Mouse (Mus musculus) monocyte, adult 2 months (primary cell): Measurements from ENCODE around the gene Zar1l.
"Not testable (repeated sequence)": the region's sequence is repeated elsewhere in the genome, so short reads cannot be mapped to it uniquely, and the experiment has no call there.

Source experiments
- DNase-seq, 2 experiments: peaks; one replicate each; pipeline ENCODE4 v3.0.0; 2022; ENCODE audit warnings: low spot score in 2 of 2, low read depth in 1 of 2

The Zar1l gene

GRCm38 (mm10) chr5:150518064-150518463 lies at the start of gene Zar1l:
Gene Zar1l (minus strand): TSS chr5:150518164.
- DNase-seq = no peak

DNA sequence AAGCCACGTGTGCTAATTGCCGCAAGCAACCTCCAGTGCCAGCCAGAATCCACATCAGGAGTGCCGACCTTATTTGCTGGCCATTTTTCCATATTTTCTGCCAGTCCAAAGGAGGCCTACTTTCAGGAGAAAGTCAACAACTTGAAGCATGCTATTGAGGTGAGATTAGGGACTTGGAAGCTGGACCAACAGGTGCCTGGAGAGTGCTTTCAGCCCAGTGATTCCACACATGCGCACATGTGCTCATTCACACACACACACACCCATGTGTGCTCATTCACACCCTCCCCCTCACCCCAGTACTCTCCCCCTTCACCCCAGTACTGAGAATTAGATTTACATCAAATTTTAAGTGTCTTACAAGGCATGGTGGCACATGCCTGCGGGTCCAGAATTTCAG lies 49.0 kb upstream of the Zar1l start:
- no peak for DNase-seq

- DNase-seq = no peak
Observed at GRCm38 (mm10) chr5:150566226-150566625, 48.3 kb upstream of the Zar1l start.

DNA sequence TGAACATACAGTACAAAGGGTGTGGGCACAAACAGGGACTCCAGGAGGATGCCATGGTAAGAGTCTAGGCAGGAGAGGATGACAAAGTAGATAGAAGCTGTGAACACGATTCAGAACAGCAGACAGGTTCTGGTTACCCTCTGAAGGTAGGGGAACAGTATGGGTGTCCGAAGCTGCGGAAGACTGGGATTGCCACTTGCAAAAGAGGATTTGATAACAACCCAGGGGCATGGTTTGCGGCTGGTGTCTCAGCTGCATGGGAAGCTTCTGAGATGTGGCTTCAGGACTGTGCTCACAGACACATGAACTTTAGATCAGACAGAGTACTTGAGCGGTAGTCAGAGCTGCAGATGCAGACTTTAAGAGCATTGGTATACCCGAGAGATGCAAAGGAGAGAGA lies 46.5 kb upstream of the Zar1l start:
- DNase-seq = no peak

GRCm38 (mm10) chr5:150561783-150562182 lies 43.8 kb upstream of the Zar1l start:
- no peak for DNase-seq

GRCm38 (mm10) chr5:150561376-150561775 lies 43.4 kb upstream of the Zar1l start:
- DNase-seq = no peak

DNA sequence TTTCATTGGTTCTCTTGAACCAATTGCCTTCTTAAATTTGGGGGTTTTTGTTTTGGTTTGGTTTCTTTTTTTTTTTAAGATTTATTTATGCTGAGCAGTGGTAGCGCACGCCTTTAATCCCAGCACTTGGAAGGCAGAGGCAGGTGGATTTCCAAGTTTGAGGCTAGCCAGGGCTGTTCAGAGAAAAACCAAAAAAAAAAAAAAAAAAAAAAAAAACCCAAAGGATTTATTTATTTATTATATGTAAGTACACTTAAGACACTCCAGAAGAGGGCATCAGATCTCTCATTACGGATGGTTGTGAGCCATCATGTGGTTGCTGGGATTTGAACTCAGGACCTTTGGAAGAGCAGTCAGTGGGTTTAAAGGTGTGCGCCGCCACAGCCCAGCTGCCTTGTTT lies 42.9 kb upstream of the Zar1l start:
- DNase-seq = no peak

DNA sequence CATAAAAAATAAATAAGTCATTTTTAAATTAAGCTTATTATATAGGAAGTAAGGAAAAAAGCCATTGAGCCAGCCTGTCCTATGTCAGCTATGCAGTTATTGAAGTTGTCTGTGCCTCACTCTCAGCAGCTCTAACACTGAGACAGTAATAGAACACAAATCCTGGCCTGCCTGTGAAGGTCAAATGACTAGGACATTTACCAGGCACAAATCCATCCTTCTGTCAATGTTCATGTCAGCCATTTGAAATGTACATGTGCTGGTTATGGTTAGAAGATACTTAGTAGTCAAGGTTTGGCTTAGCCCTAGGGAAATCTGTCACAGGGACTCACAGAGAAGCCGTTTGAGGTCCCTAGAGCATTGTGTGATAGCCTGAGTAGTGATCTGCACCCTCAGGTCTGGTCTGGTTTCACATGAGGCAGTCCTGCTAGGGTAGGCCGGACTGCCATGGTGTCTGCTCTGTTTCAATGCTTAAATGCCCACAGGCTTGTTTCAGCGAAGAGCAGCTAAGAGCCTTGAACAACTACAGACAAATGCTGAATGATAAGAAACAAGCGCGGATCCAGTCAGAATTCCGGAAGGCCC lies 41.6 kb upstream of the Zar1l start:
- no peak for DNase-seq

DNA sequence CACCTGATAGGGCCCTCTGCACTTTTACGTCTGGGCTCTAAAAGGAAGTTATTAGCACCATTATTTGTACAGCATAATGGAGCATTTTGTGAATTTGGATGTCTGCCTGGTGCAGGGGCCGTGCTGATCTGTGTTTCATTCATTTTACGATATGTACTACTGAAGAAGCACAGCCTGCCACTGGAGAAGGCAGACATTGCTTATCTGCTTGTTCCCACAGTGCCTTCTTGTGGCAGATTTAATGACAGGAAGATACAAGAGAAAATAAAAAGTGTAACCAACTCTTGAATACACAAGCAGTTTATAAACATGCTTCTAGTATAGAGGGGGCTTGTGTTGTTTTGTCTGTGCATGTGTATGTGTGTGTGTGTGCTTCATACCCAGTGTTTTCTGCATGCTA lies 33.7 kb upstream of the Zar1l start:
- DNase-seq = no peak

GRCm38 (mm10) chr5:150543184-150543583 lies 25.2 kb upstream of the Zar1l start:
- no peak for DNase-seq

- no peak for DNase-seq
Observed at GRCm38 (mm10) chr5:150541302-150541701, 23.3 kb upstream of the Zar1l start.

DNA sequence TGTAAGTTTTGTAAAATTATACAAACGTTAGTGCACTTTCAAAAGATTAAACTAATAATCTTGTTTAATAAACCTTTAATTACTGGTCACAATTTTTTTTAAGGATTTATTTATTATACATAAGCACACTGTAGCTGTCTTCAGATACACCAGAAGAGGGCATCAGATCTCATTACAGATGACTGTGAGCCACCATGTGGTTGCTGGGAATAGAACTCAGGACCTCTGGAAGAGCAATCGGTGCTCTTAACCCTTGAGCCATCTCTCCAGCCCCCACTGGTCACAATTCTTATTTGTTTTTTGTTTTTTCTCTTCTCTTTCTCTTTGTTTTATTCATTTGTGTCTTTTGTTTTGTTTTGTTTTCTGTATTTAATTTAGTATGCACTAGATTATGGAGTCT lies 7.3 kb upstream of the Zar1l start:
- DNase-seq = no peak

GRCm38 (mm10) chr5:150522867-150523234 lies 4.9 kb upstream of the Zar1l start:
- no peak for DNase-seq

DNA sequence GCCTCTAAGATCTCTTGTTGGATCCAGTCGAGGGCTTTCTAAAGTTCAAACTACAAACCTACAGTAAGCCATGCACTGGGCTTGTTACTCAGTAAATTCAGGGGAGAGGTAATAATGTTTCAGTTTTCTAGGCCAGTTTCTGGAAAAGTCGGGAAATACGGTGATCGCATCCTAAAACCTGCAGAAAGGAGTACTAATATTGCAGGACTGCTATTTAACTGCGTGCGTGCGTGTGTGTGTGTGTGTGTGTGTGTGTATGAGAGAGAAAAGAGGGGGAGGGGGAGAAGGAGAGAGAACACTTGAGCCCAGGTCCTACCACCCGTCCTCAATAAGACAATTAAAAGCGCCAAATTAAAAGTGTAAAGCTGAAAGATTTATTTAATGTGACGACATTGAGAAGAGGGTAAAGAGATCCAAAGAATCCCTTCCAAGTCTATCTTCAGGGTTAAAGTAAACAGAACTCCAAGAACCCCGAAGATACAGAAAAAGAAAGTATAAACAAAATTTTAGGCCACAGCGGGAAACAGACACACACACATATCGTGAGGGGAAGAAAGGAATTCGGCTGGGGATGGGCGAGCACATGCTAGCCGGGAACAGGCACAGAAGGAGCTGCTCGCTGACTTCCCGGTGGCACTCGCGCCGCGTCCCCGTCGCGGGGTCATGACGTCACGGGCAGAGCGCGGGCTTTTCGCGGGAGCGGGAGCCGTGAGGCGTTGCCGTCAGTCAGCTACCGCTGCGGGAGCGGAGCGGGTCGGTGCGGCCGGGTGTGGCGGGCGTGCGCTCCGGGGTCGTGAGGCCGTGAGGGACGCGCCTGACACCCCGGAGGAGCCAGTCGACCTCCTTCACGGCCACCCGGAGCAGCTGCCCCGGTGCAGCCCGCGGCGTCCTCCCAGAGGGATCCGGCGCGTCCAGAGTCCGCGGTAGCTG lies 4.2 kb upstream of the Zar1l start, which contains the start of gene Brca2:
TSS of gene Brca2 (plus strand) at position 694 of the 930 bp plus-strand sequence.
- DNase-seq = peak; percentile 71 to 83

- DNase-seq = no peak
Observed at GRCm38 (mm10) chr5:150519551-150519950, 1.6 kb upstream of the Zar1l start.

- DNase-seq = no peak
Observed at GRCm38 (mm10) chr5:150514027-150514426, 3.9 kb downstream of the Zar1l start.

DNA sequence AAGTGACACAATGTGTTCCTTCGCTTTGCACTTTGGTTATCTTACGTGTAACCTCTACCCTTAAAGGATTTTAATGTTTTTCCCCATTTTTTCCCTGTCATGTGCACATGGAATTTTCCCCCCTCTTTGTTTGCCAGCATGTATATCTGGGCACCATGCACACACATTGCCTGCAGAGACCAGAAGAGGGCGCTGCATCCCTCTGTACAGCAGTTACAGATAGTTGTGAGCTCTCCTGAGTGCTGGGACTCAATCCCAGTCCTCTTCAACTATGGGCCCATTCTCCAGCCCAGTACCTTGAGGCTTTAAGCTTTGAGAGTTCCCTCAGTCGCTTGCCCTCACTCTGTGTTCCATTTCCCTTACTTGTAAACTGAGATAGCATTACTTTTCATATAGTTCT lies 4.7 kb downstream of the Zar1l start:
- DNase-seq = no peak

GRCm38 (mm10) chr5:150510451-150511225 lies 7.3 kb downstream of the Zar1l start:
- DNase-seq = no peak

DNA sequence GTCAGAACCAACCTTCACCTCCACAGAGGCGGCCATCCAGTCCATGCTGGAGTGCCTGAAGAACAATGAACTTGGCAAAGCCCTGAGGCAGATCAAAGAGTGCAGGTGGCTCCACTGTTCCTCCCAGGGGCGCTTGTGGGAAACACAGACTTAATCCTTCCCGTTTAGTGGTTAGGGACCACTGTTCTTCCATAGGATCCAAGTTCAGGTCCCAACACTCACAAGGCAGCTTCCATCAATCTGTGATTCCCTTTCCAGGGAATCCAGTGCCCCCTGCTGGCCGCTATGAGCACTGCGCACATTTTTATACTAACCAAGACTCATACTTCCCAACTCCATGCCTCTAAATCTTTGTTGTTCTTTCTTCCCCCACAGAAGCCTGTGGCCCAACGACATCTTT lies 22.2 kb downstream of the Zar1l start:
- peak in 1 of 2 experiments; percentile 3 for DNase-seq

GRCm38 (mm10) chr5:150491573-150492173 lies 26.3 kb downstream of the Zar1l start:
- DNase-seq = not testable (repeated sequence)

DNA sequence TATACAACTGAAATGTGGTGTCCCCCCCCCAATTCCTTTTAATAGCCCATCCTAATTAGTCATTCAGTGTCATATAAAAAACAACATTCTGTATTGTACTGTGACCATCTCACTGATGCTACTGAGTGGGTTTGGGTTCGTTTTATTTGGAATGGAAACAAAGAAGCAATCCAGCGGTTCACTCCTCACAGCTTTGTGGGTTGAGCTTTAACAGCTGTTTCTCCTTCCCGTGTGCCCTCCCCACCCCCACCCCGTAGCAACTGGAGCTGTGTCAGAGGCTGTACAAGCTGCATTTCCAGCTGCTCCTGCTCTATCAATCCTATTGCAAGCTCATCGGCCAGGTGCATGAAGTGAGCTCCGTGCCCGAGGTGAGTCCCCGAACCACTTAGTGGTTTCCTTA lies 27.1 kb downstream of the Zar1l start:
- DNase-seq = no peak
